Mouse (Mus musculus) cerebellum, adult 2 months (tissue): ENCODE data around the gene Pjvk.

Source experiments
- CTCF ChIP-seq: fragments of 200-500 bp; IDR thresholded peaks from 2 replicates; pipeline ENCODE4 v1.5.1; 2011; ENCODE audit warnings: low read depth, mild to moderate bottlenecking, control low read depth, low read length, moderate library complexity, borderline replicate concordance; ENCODE audit not compliant: insufficient read depth
- POLR2A ChIP-seq: fragments of 200-500 bp; IDR thresholded peaks from 2 replicates; pipeline ENCODE4 v1.6.1; 2011; ENCODE audit warnings: low read length, control low read depth, borderline replicate concordance; ENCODE audit not compliant: insufficient read depth

DNA sequence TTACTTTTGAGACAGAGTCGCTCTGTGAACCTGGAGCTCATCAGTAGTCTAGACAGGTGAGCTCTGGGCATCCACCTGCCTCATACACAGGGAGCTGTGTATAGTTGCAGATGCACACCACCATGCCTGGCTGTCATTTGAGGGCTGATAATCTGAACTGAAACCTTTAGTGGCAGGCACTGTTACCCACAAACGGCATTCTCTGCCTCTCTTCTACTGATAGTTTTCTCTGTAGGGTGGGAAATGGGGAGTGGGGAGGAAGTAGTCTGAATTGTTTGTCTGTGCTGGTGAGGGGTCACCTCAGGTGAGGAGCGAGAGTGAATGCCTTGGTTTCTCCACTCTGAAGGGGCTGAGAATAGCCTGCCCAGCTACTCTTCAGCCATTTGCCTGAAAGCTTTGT, 39.3 kb downstream of the Pjvk start:
- no peak for TF ChIP-seq CTCF
- TF ChIP-seq POLR2A = no peak
